ENCODE assay signal across 12 mouse cellular contexts in genomic region chr17:24858967-24859366, GRCm38 (mm10). TPM values are rescaled to one million over a fixed set of nuclear protein-coding genes. Genes with fewer than 3 reads are reported as not detected.
DNase-seq lines count a peak whose midpoint lies in the region; ATAC-seq and TF ChIP-seq lines count a peak whose summit lies in the region.
"Had no signal": no experiment of that assay in that cellular context is flagged by ENCODE, and none has a peak within 500 bp of the region (broad histone marks: within the 10 kb centered on the region; RNA-seq: fewer than 3 reads in every experiment).

No protein-coding gene starts in this region.

- no peak for TF ChIP-seq EP300 in heart, postnatal 0 days (IDR thresholded peaks at IDR 0.05; ENCODE audit: low read depth)
- TF ChIP-seq EP300 in MEL (IDR thresholded peaks at IDR 0.05; ENCODE audit: low read depth in 1 of 2, low read length in 2 of 2), result peak; percentile 74 to 93

- no peak for DNase-seq in heart, postnatal 0 days (ENCODE audit: low spot score)
- DNase-seq in heart, postnatal 25 days (ENCODE audit: low spot score), result no peak
- peak; percentile 86 for DNase-seq in MEL (ENCODE audit: low read depth, low spot score)
- DNase-seq in retina, postnatal 1 day, result no peak
- no peak for DNase-seq in adrenal gland, postnatal 10 days
- no peak for DNase-seq in midbrain, embryonic 10.5 days (ENCODE audit: low spot score)
- DNase-seq: cerebellum, adult 11 months; thymus, postnatal 14 days had no signal

- intact Hi-C loops in heart, postnatal 25 days (cut with DNase I), result no loop called here

- H3K9ac ChIP-seq in heart, postnatal 0 days (replicated peaks; ENCODE audit: low read depth, low read length), result no peak overlapping the region
- no peak overlapping the region for H3K9ac ChIP-seq in MEL (ENCODE audit: control insufficient read depth, low read depth, low read length, poor library complexity, severe bottlenecking)
- H3K9ac ChIP-seq in liver, embryonic 15.5 days, result peak overlapping the region; percentile 31; the same call in 1 of the 2 replicates

- WGBS in heart, postnatal 0 days, result 67% methylated on average over 6 of the region's 6 CpGs
- WGBS in liver, embryonic 15.5 days (ENCODE audit: insufficient replicate concordance), result 33% methylated on average over 6 of the region's 6 CpGs
- 91% methylated on average over 6 of the region's 6 CpGs for WGBS in midbrain, embryonic 10.5 days

- H3K9me3 ChIP-seq in heart, postnatal 0 days (replicated peaks; ENCODE audit: control insufficient read depth, low read length), result no peaks in the 10 kb centered on the region
- H3K9me3 ChIP-seq in MEL (replicated peaks; ENCODE audit: insufficient read depth, low read length), result no peaks in the 10 kb centered on the region
- no peaks in the 10 kb centered on the region for H3K9me3 ChIP-seq in liver, embryonic 15.5 days (replicated peaks)
- H3K9me3 ChIP-seq in midbrain, embryonic 10.5 days (replicated peaks), result no peaks in the 10 kb centered on the region

- no peaks in the 10 kb centered on the region for H3K79me2 ChIP-seq in MEL (ENCODE audit: control insufficient read depth, insufficient read depth, low read length, poor library complexity)

- no peak overlapping the region for H3K4me3 ChIP-seq in heart, postnatal 0 days (ENCODE audit: low read depth, low read length)
- H3K4me3 ChIP-seq in MEL (ENCODE audit: control insufficient read depth in 1 of 2, insufficient read depth in 1 of 2, low read depth in 2 of 2, low read length in 2 of 2), result no peak overlapping the region
- no peak overlapping the region for H3K4me3 ChIP-seq in liver, embryonic 15.5 days (replicated peaks)
- no peak overlapping the region for H3K4me3 ChIP-seq in midbrain, embryonic 10.5 days

- TF ChIP-seq CTCF in heart, postnatal 0 days (IDR thresholded peaks at IDR 0.05; ENCODE audit: low read depth), result no peak
- TF ChIP-seq CTCF in MEL (IDR thresholded peaks at IDR 0.05 in 2 of 3, conservative IDR thresholded peaks at IDR 0.05 in 1 of 3; ENCODE audit: control insufficient read depth in 1 of 3, insufficient read depth in 1 of 3, low read depth in 2 of 3, low read length in 3 of 3, poor library complexity in 1 of 3, severe bottlenecking in 1 of 3), result no peak

- H3K27me3 ChIP-seq in heart, postnatal 0 days (ENCODE audit: control insufficient read depth, insufficient read depth, low read length), result no peaks in the 10 kb centered on the region
- H3K27me3 ChIP-seq in MEL (ENCODE audit: control insufficient read depth in 1 of 2, insufficient read depth in 2 of 2, low read length in 2 of 2), result no peaks in the 10 kb centered on the region
- no peaks in the 10 kb centered on the region for H3K27me3 ChIP-seq in liver, embryonic 15.5 days
- no peaks in the 10 kb centered on the region for H3K27me3 ChIP-seq in midbrain, embryonic 10.5 days (ENCODE audit: low read depth, poor library complexity, severe bottlenecking)

- no peaks in the 10 kb centered on the region for H3K4me1 ChIP-seq in heart, postnatal 0 days (ENCODE audit: control insufficient read depth, insufficient read depth)
- peaks cover 4 to 16% of the 10 kb centered on the region in 2 experiments for H3K4me1 ChIP-seq in MEL (ENCODE audit: control insufficient read depth in 1 of 2, insufficient read depth in 2 of 2, low read length in 2 of 2)
- peaks cover 63% of the 10 kb centered on the region for H3K4me1 ChIP-seq in liver, embryonic 15.5 days (replicated peaks)
- no peaks in the 10 kb centered on the region for H3K4me1 ChIP-seq in midbrain, embryonic 10.5 days

- TF ChIP-seq RAD21 in MEL (IDR thresholded peaks at IDR 0.05; ENCODE audit: low read depth, low read length), result no peak

- H3K27ac ChIP-seq in heart, postnatal 0 days (ENCODE audit: low read depth), result no peak overlapping the region
- H3K27ac ChIP-seq in MEL (ENCODE audit: control insufficient read depth, low read depth, low read length), result no peak overlapping the region
- H3K27ac ChIP-seq in liver, embryonic 15.5 days (replicated peaks), result peak overlapping the region; percentile 92
- H3K27ac ChIP-seq in midbrain, embryonic 10.5 days (replicated peaks), result no peak overlapping the region

- no peak for TF ChIP-seq POLR2A in MEL (IDR thresholded peaks at IDR 0.05; ENCODE audit: control insufficient read depth in 1 of 2, insufficient read depth in 1 of 2, low read depth in 1 of 2, low read length in 2 of 2, poor library complexity in 1 of 2)

- peaks cover 64% of the 10 kb centered on the region for H3K36me3 ChIP-seq in heart, postnatal 0 days (replicated peaks; ENCODE audit: control insufficient read depth, insufficient read depth, low read length)
- peaks cover 0 to 11% of the 10 kb centered on the region in 2 experiments; a peak in 2 of 4 replicates for H3K36me3 ChIP-seq in MEL (ENCODE audit: control insufficient read depth in 1 of 2, insufficient read depth in 2 of 2, low read length in 2 of 2)
- peaks cover 89% of the 10 kb centered on the region for H3K36me3 ChIP-seq in liver, embryonic 15.5 days (replicated peaks)
- peaks cover 49% of the 10 kb centered on the region for H3K36me3 ChIP-seq in midbrain, embryonic 10.5 days

- ATAC-seq in heart, postnatal 0 days (ENCODE audit: insufficient read depth, low read depth), result peak; percentile 31; the same call in 1 of the 2 replicates
- peak; percentile 96 for ATAC-seq in common myeloid progenitor, adult 5-6 weeks (replicated peaks; ENCODE audit: low read depth, poor library complexity, severe bottlenecking)
- ATAC-seq in liver, embryonic 15.5 days (ENCODE audit: insufficient read depth), result peak; percentile 94
- ATAC-seq: activated CD4-positive, CD25-positive, alpha-beta regulatory T cell, adult 4 months had no signal

- H3K4me2 ChIP-seq in heart, postnatal 0 days (ENCODE audit: low read depth, low read length), result no peak overlapping the region
- peak overlapping the region; percentile 57 for H3K4me2 ChIP-seq in liver, embryonic 15.5 days

RNA-seq across cellular contexts. Expression of gene Igfals, which starts 6.8 kb away (rescaled TPM):
- total RNA-seq in heart, postnatal 0 days (2014; rRNA removed; ENCODE audit: low replicate concordance), result 1.7 TPM in 2 replicates
- polyA plus RNA-seq in heart, postnatal 0 days (2015; fragmentation: Nextera tagmentation; extraction: Ambion mirVana), result 0.44 and 0.53 TPM in 2 replicates
- total RNA-seq in heart, postnatal 25 days (2021), result 1 to 10 TPM; 6.9 TPM
- total RNA-seq in MEL (2012; rRNA removed), result not detected in 2 replicates
- under 1 TPM in 1 of 2 experiments, not detected in 1; 0.04 TPM for polyA plus RNA-seq in MEL (2012; ENCODE audit: insufficient read depth in 1 of 2, insufficient read length in 2 of 2, low read depth in 1 of 2, low replicate concordance in 2 of 2, missing spikeins in 1 of 2)
- total RNA-seq in common myeloid progenitor, adult 5-6 weeks (2017), result not detected in 2 replicates
- 9.6 and 11.5 TPM in 2 replicates for polyA plus RNA-seq in liver, embryonic 15.5 days (2015; fragmentation: Nextera tagmentation; extraction: Ambion mirVana)
- 10 to 100 TPM in 1 of 2 experiments, 1 to 10 TPM in 1; 9.1 to 17.1 TPM for total RNA-seq in adrenal gland, postnatal 10 days (2021)
- polyA plus RNA-seq in midbrain, embryonic 10.5 days (2016; fragmentation: Nextera tagmentation; extraction: Ambion mirVana), result 0.31 TPM in 1 of 2 replicates, not detected in the other
- total RNA-seq: granulocyte monocyte progenitor cell, adult 5-6 weeks had no signal
- polyA plus RNA-seq: activated CD4-positive, CD25-positive, alpha-beta regulatory T cell, adult 4 months had no signal

RNA-seq across cellular contexts. Expression of gene Fahd1, which starts 8.8 kb away (rescaled TPM):
- 37.4 and 60.1 TPM in 2 replicates for total RNA-seq in heart, postnatal 0 days (2014; rRNA removed; ENCODE audit: low replicate concordance)
- 86.4 and 88.6 TPM in 2 replicates for polyA plus RNA-seq in heart, postnatal 0 days (2015; fragmentation: Nextera tagmentation; extraction: Ambion mirVana)
- total RNA-seq in heart, postnatal 25 days (2021), result 10 to 100 TPM; 88.1 to 88.6 TPM
- total RNA-seq in MEL (2012; rRNA removed), result 2.0 and 2.7 TPM in 2 replicates
- polyA plus RNA-seq in MEL (2012; ENCODE audit: insufficient read depth in 1 of 2, insufficient read length in 2 of 2, low read depth in 1 of 2, low replicate concordance in 2 of 2, missing spikeins in 1 of 2), result 1 to 10 TPM in 1 of 2 experiments, not detected in 1; 4.7 TPM
- total RNA-seq in common myeloid progenitor, adult 5-6 weeks (2017), result 24.6 and 25.9 TPM in 2 replicates
- polyA plus RNA-seq in liver, embryonic 15.5 days (2015; fragmentation: Nextera tagmentation; extraction: Ambion mirVana), result 41.1 and 44.2 TPM in 2 replicates
- 10 to 100 TPM; 43.4 to 52.2 TPM for total RNA-seq in adrenal gland, postnatal 10 days (2021)
- polyA plus RNA-seq in midbrain, embryonic 10.5 days (2016; fragmentation: Nextera tagmentation; extraction: Ambion mirVana), result 18.4 and 19.6 TPM in 2 replicates

RNA-seq across cellular contexts. Expression of gene Hagh, which starts 19.0 kb away (rescaled TPM):
- 79.2 and 129 TPM in 2 replicates for total RNA-seq in heart, postnatal 0 days (2014; rRNA removed; ENCODE audit: low replicate concordance)
- 114 and 116 TPM in 2 replicates for polyA plus RNA-seq in heart, postnatal 0 days (2015; fragmentation: Nextera tagmentation; extraction: Ambion mirVana)
- 100 to 1,000 TPM in 1 of 2 experiments, 10 to 100 TPM in 1; 97.1 to 108 TPM for total RNA-seq in heart, postnatal 25 days (2021)
- total RNA-seq in MEL (2012; rRNA removed), result 32.3 and 49.6 TPM in 2 replicates
- polyA plus RNA-seq in MEL (2012; ENCODE audit: insufficient read depth in 1 of 2, insufficient read length in 2 of 2, low read depth in 1 of 2, low replicate concordance in 2 of 2, missing spikeins in 1 of 2), result 10 to 100 TPM in 1 of 2 experiments, not detected in 1; 37.5 TPM
- 21.5 and 26.7 TPM in 2 replicates for total RNA-seq in common myeloid progenitor, adult 5-6 weeks (2017)
- polyA plus RNA-seq in liver, embryonic 15.5 days (2015; fragmentation: Nextera tagmentation; extraction: Ambion mirVana), result 117 and 135 TPM in 2 replicates
- 100 to 1,000 TPM; 132 to 147 TPM for total RNA-seq in adrenal gland, postnatal 10 days (2021)
- 28.5 and 29.3 TPM in 2 replicates for polyA plus RNA-seq in midbrain, embryonic 10.5 days (2016; fragmentation: Nextera tagmentation; extraction: Ambion mirVana)

RNA-seq across cellular contexts. Expression of gene Nubp2, which starts 27.2 kb away (rescaled TPM):
- 36.6 and 44.9 TPM in 2 replicates for total RNA-seq in heart, postnatal 0 days (2014; rRNA removed; ENCODE audit: low replicate concordance)
- 29.8 and 31.3 TPM in 2 replicates for polyA plus RNA-seq in heart, postnatal 0 days (2015; fragmentation: Nextera tagmentation; extraction: Ambion mirVana)
- total RNA-seq in heart, postnatal 25 days (2021), result 10 to 100 TPM; 18.2 to 19.4 TPM
- total RNA-seq in MEL (2012; rRNA removed), result 109 and 141 TPM in 2 replicates
- 100 to 1,000 TPM in 1 of 2 experiments, not detected in 1; 191 TPM for polyA plus RNA-seq in MEL (2012; ENCODE audit: insufficient read depth in 1 of 2, insufficient read length in 2 of 2, low read depth in 1 of 2, low replicate concordance in 2 of 2, missing spikeins in 1 of 2)
- total RNA-seq in common myeloid progenitor, adult 5-6 weeks (2017), result 35.6 and 45.6 TPM in 2 replicates
- polyA plus RNA-seq in liver, embryonic 15.5 days (2015; fragmentation: Nextera tagmentation; extraction: Ambion mirVana), result 68.1 and 73.5 TPM in 2 replicates
- 10 to 100 TPM; 42.2 to 43.7 TPM for total RNA-seq in adrenal gland, postnatal 10 days (2021)
- polyA plus RNA-seq in midbrain, embryonic 10.5 days (2016; fragmentation: Nextera tagmentation; extraction: Ambion mirVana), result 85.5 and 87.0 TPM in 2 replicates

RNA-seq across cellular contexts. Expression of gene Spsb3, which starts 27.5 kb away (rescaled TPM):
- 53.2 and 74.6 TPM in 2 replicates for total RNA-seq in heart, postnatal 0 days (2014; rRNA removed; ENCODE audit: low replicate concordance)
- 35.8 and 40.2 TPM in 2 replicates for polyA plus RNA-seq in heart, postnatal 0 days (2015; fragmentation: Nextera tagmentation; extraction: Ambion mirVana)
- total RNA-seq in heart, postnatal 25 days (2021), result 10 to 100 TPM; 33.4 to 36.3 TPM
- total RNA-seq in MEL (2012; rRNA removed), result 27.2 and 34.5 TPM in 2 replicates
- 10 to 100 TPM in 1 of 2 experiments, not detected in 1; 30.2 TPM for polyA plus RNA-seq in MEL (2012; ENCODE audit: insufficient read depth in 1 of 2, insufficient read length in 2 of 2, low read depth in 1 of 2, low replicate concordance in 2 of 2, missing spikeins in 1 of 2)
- 14.8 and 21.5 TPM in 2 replicates for total RNA-seq in common myeloid progenitor, adult 5-6 weeks (2017)
- polyA plus RNA-seq in liver, embryonic 15.5 days (2015; fragmentation: Nextera tagmentation; extraction: Ambion mirVana), result 45.2 and 48.4 TPM in 2 replicates
- total RNA-seq in adrenal gland, postnatal 10 days (2021), result 10 to 100 TPM; 31.5 to 35.6 TPM
- polyA plus RNA-seq in midbrain, embryonic 10.5 days (2016; fragmentation: Nextera tagmentation; extraction: Ambion mirVana), result 46.6 and 50.4 TPM in 2 replicates

Comparison
In these comparisons a context has a peak if more than half of its experiments do, and no peak if none do; other contexts are left out.
1. ATAC-seq: peak in every context shown above with its lines; median percentile 96 in common myeloid progenitor, adult 5-6 weeks; 94 in liver, embryonic 15.5 days; 31 in heart, postnatal 0 days.